Mouse (Mus musculus): ENCODE data around the gene Coq10a. TPM values are rescaled to one million over a fixed set of nuclear protein-coding genes. Genes with fewer than 3 reads are reported as not detected.

Gene Coq10a
- polyA plus RNA-seq, 1 experiment from 2014 or later: 10.5 TPM

DNA sequence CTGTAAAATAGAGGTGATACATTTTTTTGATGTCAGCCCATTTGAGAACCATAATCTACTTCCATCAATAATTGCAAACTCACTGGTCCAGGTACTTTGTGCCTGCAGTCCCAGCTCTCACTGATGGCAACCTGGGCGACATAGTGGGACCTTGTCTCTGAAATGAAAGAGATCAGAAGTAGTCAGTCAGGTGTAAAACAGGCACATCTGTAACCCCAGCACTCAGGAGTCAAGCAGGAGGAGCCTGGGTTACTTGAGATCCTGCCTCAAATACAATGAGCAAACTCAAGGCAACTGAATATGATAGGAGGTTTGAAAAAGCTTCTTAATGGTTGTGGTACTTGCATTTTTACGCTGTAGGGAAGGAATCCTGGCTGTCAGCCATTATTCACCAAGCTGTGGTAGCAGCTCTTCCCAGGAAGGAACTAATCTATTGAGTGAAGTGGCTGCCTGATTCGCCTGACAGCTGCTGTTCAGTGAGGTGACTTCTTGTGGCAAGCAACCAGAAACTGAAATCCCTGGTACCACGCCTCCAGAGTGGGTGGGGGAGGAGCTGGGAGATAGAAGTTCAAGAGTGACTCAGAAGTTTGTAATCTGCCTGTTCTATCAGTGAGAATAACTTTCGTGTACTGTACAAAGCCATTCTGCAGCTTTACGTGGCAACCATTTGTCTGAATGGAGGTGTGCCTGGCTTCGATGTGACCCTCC, 24.1 kb downstream of the Coq10a start:
- Histone ChIP-seq H3K27ac (ENCODE audit: low read depth, low read length) (peak overlapping the region; percentile 77), H3K9ac (ENCODE audit: low read depth, low read length) (no peak overlapping the region), H3K36me3 (ENCODE audit: control insufficient read depth, insufficient read depth, low read length) (0 out of 2 replicates have a peak, but pooled peaks cover 4% of the 10 kb centered on the region), H3K27me3 (replicated peaks; ENCODE audit: control insufficient read depth, insufficient read depth, low read length) (no peaks in the 10 kb centered on the region), H3K9me3 (ENCODE audit: control insufficient read depth, low read length) (no peaks in the 10 kb centered on the region), H3K4me2 (peak overlapping the region; percentile 60), H3K4me3 (ENCODE audit: low read depth, low read length) (peak overlapping the region; percentile 14), H3K4me1 (replicated peaks; ENCODE audit: control insufficient read depth, insufficient read depth, low read length) (peaks cover 31% of the 10 kb centered on the region)
- peak; percentile 55 for DNase-seq (ENCODE audit: low spot score)
- WGBS: 28% methylated on average over 7 of the region's 7 CpGs
- ATAC-seq (replicated peaks; ENCODE audit: low FRiP score): peak; percentile 83

DNA sequence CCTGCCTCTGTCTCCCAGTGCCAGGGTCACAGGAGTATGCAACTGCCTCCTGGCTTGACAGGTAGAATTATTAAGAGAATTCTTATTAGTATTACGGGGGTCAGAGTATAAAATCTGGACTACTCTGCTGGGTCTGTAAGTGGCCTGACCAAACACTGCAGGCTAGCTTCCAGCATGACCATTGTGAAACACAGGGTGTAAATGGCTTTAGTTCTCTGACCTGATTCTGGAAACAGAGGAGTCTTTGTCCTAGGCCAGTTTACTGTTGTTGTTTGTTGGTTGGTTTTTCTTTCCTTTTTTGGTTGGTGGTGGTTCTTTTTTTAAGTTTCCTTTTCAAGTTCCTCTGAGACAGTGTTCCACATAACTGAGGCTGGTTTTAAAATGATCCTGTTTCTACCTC, 25.4 kb downstream of the Coq10a start:
- no peak for ATAC-seq (replicated peaks; ENCODE audit: low FRiP score)
- no peak overlapping the region for H3K4me3 ChIP-seq (ENCODE audit: low read depth, low read length)
- H3K27ac ChIP-seq (ENCODE audit: low read depth, low read length): peak overlapping the region; percentile 41; the same call in 1 of the 2 replicates
- H3K27me3 ChIP-seq (replicated peaks; ENCODE audit: control insufficient read depth, insufficient read depth, low read length): no peaks in the 10 kb centered on the region
- H3K9me3 ChIP-seq (ENCODE audit: control insufficient read depth, low read length): no peaks in the 10 kb centered on the region
- peaks cover 44% of the 10 kb centered on the region for H3K4me1 ChIP-seq (replicated peaks; ENCODE audit: control insufficient read depth, insufficient read depth, low read length)
- WGBS: 94% methylated on average over 1 of the region's 1 CpGs
- H3K36me3 ChIP-seq (ENCODE audit: control insufficient read depth, insufficient read depth, low read length): 0 out of 2 replicates have a peak, but pooled peaks cover 3% of the 10 kb centered on the region
- no peak for DNase-seq (ENCODE audit: low spot score)
- H3K4me2 ChIP-seq: no peak overlapping the region
- no peak overlapping the region for H3K9ac ChIP-seq (ENCODE audit: low read depth, low read length)

DNA sequence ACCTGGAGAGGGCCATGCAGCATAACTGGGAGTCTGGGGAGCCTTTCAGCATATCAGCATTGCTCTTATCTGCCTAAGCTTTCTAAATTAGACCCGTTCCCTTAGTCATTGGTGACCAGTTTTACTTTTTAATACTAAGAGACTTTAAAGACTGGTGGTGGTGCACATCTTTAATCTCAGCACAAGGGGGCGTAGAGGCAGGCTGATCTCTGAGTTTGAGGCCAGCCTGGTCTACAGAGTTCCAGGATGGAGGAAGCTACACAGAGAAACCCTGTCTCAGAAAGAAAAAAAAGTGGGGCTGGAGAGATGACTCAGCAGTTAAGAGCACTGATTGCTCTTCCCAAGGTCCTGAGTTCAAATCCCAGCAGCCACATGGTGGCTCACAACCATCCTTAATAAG, 28.5 kb downstream of the Coq10a start:
- DNase-seq (ENCODE audit: low spot score): no peak
- Histone ChIP-seq H3K4me2 (peak overlapping the region; percentile 82), H3K4me3 (ENCODE audit: low read depth, low read length) (no peak overlapping the region), H3K27ac (ENCODE audit: low read depth, low read length) (no peak overlapping the region), H3K9ac (ENCODE audit: low read depth, low read length) (no peak overlapping the region), H3K27me3 (replicated peaks; ENCODE audit: control insufficient read depth, insufficient read depth, low read length) (no peaks in the 10 kb centered on the region), H3K4me1 (replicated peaks; ENCODE audit: control insufficient read depth, insufficient read depth, low read length) (peaks cover 61% of the 10 kb centered on the region), H3K36me3 (ENCODE audit: control insufficient read depth, insufficient read depth, low read length) (0 out of 2 replicates have a peak, but pooled peaks cover 3% of the 10 kb centered on the region), H3K9me3 (ENCODE audit: control insufficient read depth, low read length) (no peaks in the 10 kb centered on the region)
- no peak for ATAC-seq (replicated peaks; ENCODE audit: low FRiP score)
- WGBS: 56% methylated on average over 2 of the region's 2 CpGs

DNA sequence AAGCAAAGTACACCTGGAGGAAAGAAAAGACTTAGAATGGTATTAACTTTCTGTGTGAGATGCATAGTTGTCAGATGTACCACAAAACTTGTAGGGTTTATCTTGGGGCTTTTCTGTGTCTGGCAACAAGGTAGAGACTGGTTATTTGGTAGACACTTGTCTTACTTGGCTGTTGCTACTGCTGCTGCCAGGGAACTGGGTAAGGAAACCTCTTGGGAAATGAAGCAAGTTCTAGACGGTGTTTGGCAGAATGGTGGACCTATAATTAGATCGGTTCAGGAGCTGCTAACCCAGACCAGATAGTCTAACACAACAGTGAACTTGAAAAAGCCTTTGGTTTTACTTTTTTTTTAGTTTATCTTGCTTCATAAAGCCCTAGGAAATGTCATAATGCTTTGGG, 29.8 kb downstream of the Coq10a start:
- Histone ChIP-seq H3K27ac (ENCODE audit: low read depth, low read length) (0 out of 2 replicates have a peak overlapping the region, but pooled peaks have one; percentile 78), H3K9ac (ENCODE audit: low read depth, low read length) (peak overlapping the region; percentile 73), H3K36me3 (ENCODE audit: control insufficient read depth, insufficient read depth, low read length) (0 out of 2 replicates have a peak, but pooled peaks cover 3% of the 10 kb centered on the region), H3K9me3 (ENCODE audit: control insufficient read depth, low read length) (no peaks in the 10 kb centered on the region), H3K4me1 (replicated peaks; ENCODE audit: control insufficient read depth, insufficient read depth, low read length) (peaks cover 59% of the 10 kb centered on the region), H3K4me3 (ENCODE audit: low read depth, low read length) (peak overlapping the region; percentile 75), H3K4me2 (peak overlapping the region; percentile 82), H3K27me3 (replicated peaks; ENCODE audit: control insufficient read depth, insufficient read depth, low read length) (no peaks in the 10 kb centered on the region)
- ATAC-seq (replicated peaks; ENCODE audit: low FRiP score) (no peak), DNase-seq (ENCODE audit: low spot score) (no peak)
- 68% methylated on average over 2 of the region's 2 CpGs for WGBS

DNA sequence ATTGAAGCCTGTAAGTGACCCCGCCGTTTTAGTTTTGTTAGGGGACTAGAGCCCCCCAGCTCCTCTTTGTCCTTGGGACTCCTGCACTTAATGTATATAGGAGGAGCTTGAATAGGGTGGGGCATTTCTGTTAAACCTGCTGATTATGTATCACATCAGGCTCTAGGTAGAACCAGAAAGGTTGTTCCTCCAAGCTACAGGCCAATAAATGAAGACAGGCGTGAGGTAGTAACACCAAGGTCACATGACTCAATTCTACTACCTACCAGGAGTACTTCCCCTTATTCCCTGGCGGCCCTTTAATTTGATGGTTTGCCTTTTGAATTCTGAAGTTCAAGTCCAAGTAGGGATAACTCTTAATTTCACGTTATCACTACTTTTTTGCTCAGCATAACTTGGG, 30.4 kb downstream of the Coq10a start:
- H3K27ac ChIP-seq (ENCODE audit: low read depth, low read length): peak overlapping the region; percentile 78
- no peaks in the 10 kb centered on the region for H3K9me3 ChIP-seq (ENCODE audit: control insufficient read depth, low read length)
- DNase-seq (ENCODE audit: low spot score) (no peak), ATAC-seq (replicated peaks; ENCODE audit: low FRiP score) (0 out of 2 replicates have a peak, but pooled peaks have one; percentile 9)
- H3K4me2 ChIP-seq: peak overlapping the region; percentile 82
- peak overlapping the region; percentile 73 for H3K9ac ChIP-seq (ENCODE audit: low read depth, low read length)
- H3K36me3 ChIP-seq (ENCODE audit: control insufficient read depth, insufficient read depth, low read length): 0 out of 2 replicates have a peak, but pooled peaks cover 3% of the 10 kb centered on the region
- peak overlapping the region; percentile 75 for H3K4me3 ChIP-seq (ENCODE audit: low read depth, low read length)
- no peaks in the 10 kb centered on the region for H3K27me3 ChIP-seq (replicated peaks; ENCODE audit: control insufficient read depth, insufficient read depth, low read length)
- WGBS: 12% methylated on average over 5 of the region's 5 CpGs
- H3K4me1 ChIP-seq (replicated peaks; ENCODE audit: control insufficient read depth, insufficient read depth, low read length): peaks cover 54% of the 10 kb centered on the region

DNA sequence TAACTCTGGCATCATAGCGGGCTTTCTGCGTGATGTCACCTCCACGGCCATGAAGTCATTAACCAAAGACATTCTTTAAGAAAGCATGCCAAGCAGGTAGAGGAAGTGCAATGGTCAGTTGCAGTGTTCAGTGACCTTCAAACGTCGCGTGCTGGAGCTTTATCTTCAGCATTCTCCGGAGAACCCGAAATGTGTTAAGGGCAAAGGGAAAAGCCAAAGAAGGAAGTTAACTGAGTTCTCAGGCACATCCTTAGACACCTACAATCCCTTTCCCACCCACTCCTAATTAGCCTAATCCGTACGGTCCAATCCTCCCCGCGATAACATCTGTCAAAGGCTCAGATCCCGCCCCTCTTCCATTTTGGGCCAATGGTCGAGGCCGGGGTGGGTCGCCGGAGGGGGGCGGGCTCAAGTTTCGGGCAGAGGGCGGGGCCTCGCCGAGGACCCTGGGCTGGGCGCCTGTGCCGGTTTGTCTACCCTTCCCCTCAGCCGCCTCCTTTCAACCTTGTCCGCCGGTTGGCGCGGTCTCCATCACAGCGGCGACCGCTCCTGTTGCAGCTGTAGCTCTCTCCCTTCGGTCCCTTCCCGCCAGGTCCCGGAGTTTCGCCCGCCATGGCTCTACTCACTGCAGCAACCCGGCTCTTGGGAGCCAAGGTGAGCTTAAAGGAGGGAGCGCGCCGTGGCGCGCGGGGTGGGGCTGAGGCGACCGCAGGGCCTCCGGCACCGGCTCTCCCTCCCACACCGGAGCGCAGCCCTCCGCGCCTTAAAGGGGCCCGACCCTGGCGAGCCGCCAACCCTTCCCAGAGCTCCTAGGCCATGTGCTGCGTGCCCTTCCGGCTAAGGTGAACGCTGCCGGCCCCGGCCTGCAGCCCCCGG, 31.3 kb downstream of the Coq10a start, which contains the start of gene Cs:
TSS of gene Cs (plus strand) at position 429 of the 876 bp plus-strand sequence.
- Histone ChIP-seq H3K4me3 (ENCODE audit: low read depth, low read length) (peak within 1 kb of the TSS; percentile 75), H3K4me2 (peak within 1 kb of the TSS; percentile 82), H3K27me3 (replicated peaks; ENCODE audit: control insufficient read depth, insufficient read depth, low read length) (no peaks in the 10 kb centered on the region), H3K9ac (ENCODE audit: low read depth, low read length) (peak within 1 kb of the TSS; percentile 73), H3K4me1 (replicated peaks; ENCODE audit: control insufficient read depth, insufficient read depth, low read length) (peaks cover 53% of the 10 kb centered on the region), H3K27ac (ENCODE audit: low read depth, low read length) (peak within 1 kb of the TSS; percentile 78), H3K9me3 (ENCODE audit: control insufficient read depth, low read length) (no peaks in the 10 kb centered on the region), H3K36me3 (ENCODE audit: control insufficient read depth, insufficient read depth, low read length) (0 out of 2 replicates have a peak, but pooled peaks cover 3% of the 10 kb centered on the region)
- DNase-seq (ENCODE audit: low spot score): peak; percentile 97
- ATAC-seq (replicated peaks; ENCODE audit: low FRiP score): peak; percentile 93
- 1% methylated on average over 61 of the region's 61 CpGs for WGBS

DNA sequence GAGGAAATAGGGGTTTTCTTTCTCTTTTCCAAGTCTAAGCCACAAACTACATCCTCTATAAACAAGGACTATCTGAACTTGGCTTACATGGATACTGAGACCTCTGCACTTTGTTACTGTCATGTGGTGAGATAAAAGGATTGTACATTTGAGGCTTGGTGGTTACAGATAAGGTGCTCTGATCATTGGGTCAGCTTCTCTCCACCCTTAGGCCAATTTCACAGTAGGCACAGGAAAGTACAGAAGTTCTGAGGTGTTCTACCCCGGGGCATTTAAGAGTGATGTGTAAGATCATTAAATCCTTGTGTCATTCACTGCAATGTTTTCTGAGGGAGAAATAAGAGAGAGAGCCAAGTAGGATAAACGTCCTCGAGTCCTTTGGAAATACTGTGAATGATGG, 32.2 kb downstream of the Coq10a start:
- Histone ChIP-seq H3K9ac (ENCODE audit: low read depth, low read length) (peak overlapping the region; percentile 57), H3K4me3 (ENCODE audit: low read depth, low read length) (peak overlapping the region; percentile 75), H3K4me2 (peak overlapping the region; percentile 82), H3K27ac (ENCODE audit: low read depth, low read length) (peak overlapping the region; percentile 78), H3K27me3 (replicated peaks; ENCODE audit: control insufficient read depth, insufficient read depth, low read length) (no peaks in the 10 kb centered on the region), H3K4me1 (replicated peaks; ENCODE audit: control insufficient read depth, insufficient read depth, low read length) (peaks cover 50% of the 10 kb centered on the region), H3K36me3 (ENCODE audit: control insufficient read depth, insufficient read depth, low read length) (0 out of 2 replicates have a peak, but pooled peaks cover 3% of the 10 kb centered on the region), H3K9me3 (ENCODE audit: control insufficient read depth, low read length) (no peaks in the 10 kb centered on the region)
- WGBS: 61% methylated on average over 3 of the region's 3 CpGs
- ATAC-seq (replicated peaks; ENCODE audit: low FRiP score) (peak; percentile 50), DNase-seq (ENCODE audit: low spot score) (no peak)

DNA sequence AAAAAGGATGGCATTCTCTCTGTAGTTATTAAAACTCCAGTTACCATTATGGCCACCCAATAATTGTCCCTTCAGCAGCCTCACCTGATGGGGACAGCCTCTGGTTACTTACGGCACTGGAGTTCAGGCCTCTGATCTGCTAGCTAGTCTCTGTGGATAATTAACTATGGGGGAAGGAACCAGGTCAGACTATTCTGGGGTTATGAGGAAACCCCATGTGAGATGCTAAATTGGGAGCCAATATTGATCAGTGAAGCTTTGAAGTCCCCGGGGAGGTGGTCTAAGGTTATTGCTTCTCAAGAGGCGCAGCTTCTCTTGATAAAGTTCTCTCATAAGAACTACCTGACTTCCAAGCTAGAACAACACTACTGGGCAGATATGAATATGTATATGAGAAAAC, 32.6 kb downstream of the Coq10a start:
- peak overlapping the region; percentile 82 for H3K4me2 ChIP-seq
- no peaks in the 10 kb centered on the region for H3K27me3 ChIP-seq (replicated peaks; ENCODE audit: control insufficient read depth, insufficient read depth, low read length)
- H3K9me3 ChIP-seq (ENCODE audit: control insufficient read depth, low read length): no peaks in the 10 kb centered on the region
- no peak for ATAC-seq (replicated peaks; ENCODE audit: low FRiP score)
- 77% methylated on average over 3 of the region's 3 CpGs for WGBS
- DNase-seq (ENCODE audit: low spot score): no peak
- H3K4me1 ChIP-seq (replicated peaks; ENCODE audit: control insufficient read depth, insufficient read depth, low read length): peaks cover 46% of the 10 kb centered on the region
- H3K4me3 ChIP-seq (ENCODE audit: low read depth, low read length): peak overlapping the region; percentile 75
- H3K9ac ChIP-seq (ENCODE audit: low read depth, low read length): peak overlapping the region; percentile 30; the same call in 1 of the 2 replicates
- peak overlapping the region; percentile 78 for H3K27ac ChIP-seq (ENCODE audit: low read depth, low read length)
- H3K36me3 ChIP-seq (ENCODE audit: control insufficient read depth, insufficient read depth, low read length): 0 out of 2 replicates have a peak, but pooled peaks cover 3% of the 10 kb centered on the region
